Mouse (Mus musculus) lung, postnatal 25 days (tissue): ENCODE measurements at regions not wholly inside any gene's neighbourhood (a gene's known extent, or its start where the extent isn't known, plus 50 kb on each side); places are given as distances from the start of the nearest gene placed in this dataset.

Source experiments
- DNase-seq: peaks from one replicate; pipeline ENCODE4 v3.0.0; 2022; ENCODE audit warnings: low spot score

DNA sequence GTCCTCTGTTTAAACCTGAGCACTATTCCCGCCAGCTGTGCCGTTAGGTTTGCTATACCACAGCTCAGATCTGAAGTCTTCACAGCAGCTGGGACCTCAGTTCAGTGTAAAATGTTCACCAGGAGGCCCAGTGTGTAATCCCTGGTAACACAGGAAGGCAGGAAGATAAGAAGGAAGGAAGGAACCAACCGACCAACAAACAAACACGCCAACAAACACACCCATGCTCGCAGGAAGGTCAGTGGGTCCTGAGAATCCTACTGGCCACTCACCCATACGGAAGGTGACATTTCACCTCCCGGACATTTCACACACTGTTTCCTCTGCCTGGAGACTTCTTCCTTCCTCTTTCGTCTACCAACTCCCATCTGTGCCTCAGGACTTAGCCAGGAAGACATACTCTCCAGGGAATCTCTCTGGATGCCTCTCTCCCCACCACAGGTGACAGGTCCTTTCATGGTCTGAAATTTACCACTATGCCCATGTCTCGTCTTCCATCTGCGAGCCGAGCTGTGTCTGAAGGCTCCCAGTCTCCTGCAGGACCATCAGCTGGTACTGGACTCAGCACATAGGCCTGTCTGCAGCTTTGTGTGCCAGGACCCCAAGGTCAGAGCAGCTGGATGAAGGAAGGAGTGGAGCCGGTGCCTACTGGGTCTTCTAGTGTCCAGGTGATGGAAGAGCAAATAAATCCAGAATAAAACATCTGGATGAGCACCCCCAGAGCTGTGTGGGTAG lies 61.1 kb upstream of the Xpa start:
- no peak for DNase-seq

DNA sequence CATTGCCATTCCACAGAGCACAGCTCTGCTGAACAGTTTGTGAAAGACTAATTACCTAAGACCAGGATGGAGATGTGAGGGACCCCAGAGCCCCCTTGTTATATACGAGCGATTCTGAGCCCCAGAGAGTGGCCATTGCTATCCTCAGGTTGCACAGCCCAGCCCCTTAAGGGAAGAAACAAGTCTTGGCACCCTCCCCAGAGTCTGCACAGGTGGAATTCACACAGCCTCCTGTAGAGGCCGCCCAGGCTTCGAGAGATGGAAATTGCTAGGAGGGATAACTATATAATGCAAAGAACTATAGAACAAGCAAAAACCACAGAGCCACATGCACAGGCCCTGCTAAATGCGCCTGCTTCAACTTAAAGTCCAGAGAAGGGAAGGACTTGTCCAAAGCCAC lies 62.7 kb upstream of the Xpa start:
- no peak for DNase-seq

DNA sequence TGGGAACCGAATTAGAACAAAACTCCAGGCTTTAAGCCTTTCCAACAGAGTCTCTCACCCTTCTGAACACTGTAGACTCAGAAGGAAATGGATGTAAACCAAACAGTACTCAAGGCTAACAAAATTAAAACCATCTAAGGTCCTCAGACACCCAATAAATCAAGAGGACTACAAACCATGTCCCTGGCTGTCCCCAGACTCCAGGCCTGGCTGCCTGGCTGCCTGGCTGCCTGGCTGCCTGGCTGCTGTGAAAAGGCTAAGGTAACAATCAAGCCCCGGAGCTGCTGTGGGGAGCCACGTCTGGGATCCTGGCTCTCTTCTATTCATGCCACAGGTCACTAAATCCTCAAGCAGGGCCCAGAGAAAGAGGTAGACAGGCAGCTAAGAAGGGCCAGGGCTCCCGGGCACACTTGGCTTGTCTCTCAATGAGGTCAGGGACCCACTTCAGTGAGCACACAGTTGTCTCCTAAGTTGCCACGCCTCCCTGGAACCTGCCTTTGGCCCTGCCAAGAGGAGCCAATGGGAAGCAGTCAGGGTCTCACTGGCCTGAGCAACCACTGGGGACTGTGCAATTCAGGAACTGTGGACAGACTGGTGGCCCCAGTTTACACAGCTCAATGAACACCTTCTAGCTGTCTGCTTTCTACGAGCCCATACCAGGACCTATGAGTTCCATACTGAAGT lies 72.6 kb upstream of the Xpa start:
- DNase-seq: no peak

DNA sequence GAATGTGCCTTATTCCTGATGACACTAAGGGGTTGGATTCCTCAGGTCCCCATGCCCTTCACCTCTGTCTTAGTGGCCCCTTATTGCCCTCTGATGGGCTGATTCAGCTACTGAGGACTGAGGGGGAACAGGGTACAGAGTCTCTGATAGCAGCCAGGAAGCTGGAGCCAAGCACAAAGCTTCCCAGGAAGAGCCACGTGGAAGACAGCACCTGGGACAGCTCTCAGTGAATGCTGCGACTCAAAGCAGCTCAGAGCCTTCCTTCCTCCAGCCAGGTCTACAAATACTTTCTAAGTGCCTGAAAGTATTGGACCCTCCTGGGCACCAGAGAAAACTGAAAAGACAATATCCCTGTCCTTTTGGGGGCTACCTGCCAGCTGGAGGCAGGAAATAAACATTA lies 72.3 kb upstream of the Foxe1 start:
- DNase-seq: no peak

DNA sequence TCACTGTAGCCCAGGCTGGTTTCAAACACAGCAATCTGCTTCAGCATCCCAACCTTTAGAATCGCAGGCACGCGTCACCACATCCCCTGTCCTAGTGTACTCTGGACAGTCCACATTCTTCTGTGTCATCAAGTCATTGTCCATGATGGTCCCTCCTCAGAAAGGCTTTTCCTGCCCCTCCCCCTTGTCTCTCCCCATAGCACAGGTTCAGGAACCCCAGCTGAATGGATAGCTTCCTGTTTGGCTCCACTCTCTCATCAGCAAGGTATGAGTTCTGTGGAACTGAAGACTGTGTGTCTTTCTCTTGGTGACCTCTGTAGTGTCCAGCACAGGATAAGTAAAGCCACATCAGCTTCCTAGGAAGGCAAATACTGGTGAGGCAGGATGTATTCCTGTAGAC lies 67.6 kb upstream of the Foxe1 start:
- DNase-seq: no peak

DNA sequence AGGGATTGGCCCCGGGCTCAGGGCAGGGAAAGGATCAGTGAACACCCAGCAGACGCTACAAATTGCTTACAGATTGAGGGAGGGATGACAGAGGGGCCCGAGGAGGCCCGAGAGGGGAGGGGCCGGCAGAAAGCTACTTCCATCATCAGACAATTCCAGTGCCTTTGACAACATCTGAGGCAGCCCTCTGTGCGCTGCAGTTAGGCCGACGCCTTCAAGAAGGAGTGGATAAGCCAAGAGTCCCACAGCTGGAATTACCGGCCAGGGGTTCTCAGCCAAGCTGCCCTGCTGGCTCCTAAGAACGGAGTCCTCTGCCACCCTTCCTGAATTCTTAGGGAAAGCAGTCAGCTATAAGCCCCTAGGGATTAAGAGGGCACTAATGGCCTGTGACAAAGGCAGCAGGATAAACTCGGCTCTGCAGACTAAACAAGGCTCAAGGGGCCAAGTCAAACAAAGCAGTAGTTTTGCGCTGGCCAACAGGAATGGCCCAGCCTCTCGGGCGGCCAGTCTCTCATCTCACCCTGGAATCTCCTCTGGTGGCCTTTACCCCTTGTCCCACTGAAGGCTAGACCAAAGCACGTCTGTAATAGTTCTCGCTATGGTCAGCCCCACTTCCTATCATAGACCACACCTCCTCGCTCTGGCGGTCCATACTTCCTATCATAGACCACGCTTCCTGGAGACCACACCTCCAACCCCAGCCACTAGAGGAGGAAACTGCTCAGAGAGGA lies 66.4 kb upstream of the Foxe1 start:
- DNase-seq: peak; percentile 55

DNA sequence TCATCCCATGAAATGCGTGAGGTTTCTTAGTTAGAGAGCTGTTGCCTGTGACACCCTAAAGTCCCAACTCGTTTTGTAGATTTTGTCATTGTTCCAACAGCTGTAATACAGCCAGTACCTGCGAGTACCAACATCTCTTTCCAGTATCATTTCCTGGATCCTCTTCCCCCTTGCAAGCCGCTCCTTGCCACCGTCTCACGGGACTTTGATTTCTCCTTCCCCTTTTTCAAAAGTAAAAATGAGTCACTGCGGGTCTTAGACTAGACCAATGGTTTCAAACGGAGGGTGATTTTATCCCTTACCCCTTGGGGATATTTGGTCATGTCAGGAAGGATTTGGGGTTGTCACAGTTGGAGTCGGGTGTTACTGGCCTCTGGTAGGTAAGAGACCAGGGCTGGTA lies 56.5 kb upstream of the Foxe1 start:
- DNase-seq: no peak

DNA sequence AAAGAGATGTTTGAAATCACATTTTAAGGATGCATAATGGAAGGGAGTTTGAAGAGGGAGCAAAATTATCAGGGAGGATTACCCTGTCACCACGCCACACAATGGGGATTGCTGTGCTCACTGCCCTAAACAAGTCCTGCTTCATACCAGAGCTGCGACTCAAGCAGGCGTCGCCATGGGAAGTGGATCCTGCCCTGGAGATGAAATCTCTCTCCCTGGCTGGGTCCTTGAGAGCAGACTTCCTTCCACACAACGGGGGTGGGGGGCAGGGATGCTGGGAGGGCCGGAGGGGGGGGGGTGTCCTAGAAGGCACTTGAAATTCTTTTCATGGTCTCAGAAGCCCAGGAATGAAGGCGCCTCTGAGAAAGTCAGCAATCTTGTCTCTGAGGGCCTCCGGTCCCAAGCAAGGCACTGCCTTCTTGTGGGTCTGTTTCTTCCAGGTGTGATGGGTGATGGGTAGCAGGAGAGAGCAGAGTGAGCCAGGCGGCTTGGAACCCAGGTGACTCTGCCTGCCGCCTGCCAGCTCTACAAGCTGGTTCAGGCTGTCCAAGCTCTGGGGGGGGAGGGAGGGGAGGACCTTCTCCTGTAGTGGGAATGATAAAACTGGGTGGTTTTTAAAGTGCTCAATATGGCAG lies 51.7 kb upstream of the Foxe1 start:
- DNase-seq: no peak
